Comparison of ENCODE assay signal across 12 mouse cellular contexts in genomic region chr5:67097106-67098050, GRCm38 (mm10). TPM values are rescaled to one million over a fixed set of nuclear protein-coding genes. Genes with fewer than 3 reads are reported as not detected.
DNase-seq lines count a peak whose midpoint lies in the region; ATAC-seq and TF ChIP-seq lines count a peak whose summit lies in the region.
"Had no signal": no experiment of that assay in that cellular context is flagged by ENCODE, and none has a peak within 500 bp of the region (broad histone marks: within the 10 kb centered on the region; RNA-seq: fewer than 3 reads in every experiment).

No protein-coding gene starts in this region.

- H3K27ac ChIP-seq in forebrain, embryonic 14.5 days (ENCODE audit: low read depth, low read length) = no peak overlapping the region
- no peak overlapping the region for H3K27ac ChIP-seq in forebrain, embryonic 12.5 days
- no peak overlapping the region for H3K27ac ChIP-seq in lung, embryonic 14.5 days (ENCODE audit: low read depth)
- peak overlapping the region; percentile 68 for H3K27ac ChIP-seq in hindbrain, embryonic 10.5 days
- H3K27ac ChIP-seq: neural tube, embryonic 13.5 days had no signal

- H3K9ac ChIP-seq in forebrain, embryonic 14.5 days (ENCODE audit: low read length) = no peak overlapping the region
- H3K9ac ChIP-seq in forebrain, embryonic 12.5 days = no peak overlapping the region
- no peak overlapping the region for H3K9ac ChIP-seq in lung, embryonic 14.5 days
- H3K9ac ChIP-seq: neural tube, embryonic 13.5 days had no signal

- peak; percentile 30 for DNase-seq in forebrain, embryonic 14.5 days (ENCODE audit: low spot score)
- peak; percentile 24 for DNase-seq in lung, embryonic 14.5 days
- no peak for DNase-seq in lung, adult 18-20 months
- DNase-seq in hindbrain, embryonic 10.5 days (ENCODE audit: low spot score) = peak; percentile 65
- peak; percentile 45 for DNase-seq in retina, embryonic 14.5 days (ENCODE audit: low spot score)
- no peak for DNase-seq in spleen, postnatal 4 days (ENCODE audit: low spot score in 2 of 2)
- no peak for DNase-seq in gastrocnemius, postnatal 14 days

- ATAC-seq in forebrain, embryonic 14.5 days = no peak
- ATAC-seq in forebrain, embryonic 12.5 days (ENCODE audit: low FRiP score) = no peak
- ATAC-seq in lung, embryonic 14.5 days (ENCODE audit: insufficient read depth) = no peak

- intact Hi-C loops in gastrocnemius, postnatal 14 days (cut with DNase I; ENCODE audit: low total_unique reads) = no loop called here

- no peak overlapping the region for H3K4me3 ChIP-seq in forebrain, embryonic 14.5 days (ENCODE audit: low read depth, low read length)
- no peak overlapping the region for H3K4me3 ChIP-seq in forebrain, embryonic 12.5 days (replicated peaks)
- no peak overlapping the region for H3K4me3 ChIP-seq in lung, embryonic 14.5 days (ENCODE audit: low read depth, low read length)
- H3K4me3 ChIP-seq in hindbrain, embryonic 10.5 days = peak overlapping the region; percentile 43

- 1% methylated on average over 41 of the region's 41 CpGs for WGBS in forebrain, embryonic 14.5 days
- 1% methylated on average over 41 of the region's 41 CpGs for WGBS in forebrain, embryonic 12.5 days
- whole genome bisulfite sequencing in lung, embryonic 14.5 days = 2% methylated on average over 41 of the region's 41 CpGs
- WGBS in hindbrain, embryonic 10.5 days = under 1% methylated on average over 41 of the region's 41 CpGs

- peaks cover 3% of the 10 kb centered on the region for H3K4me1 ChIP-seq in forebrain, embryonic 14.5 days (ENCODE audit: control insufficient read depth, insufficient read depth, low read length)
- H3K4me1 ChIP-seq in forebrain, embryonic 12.5 days = peaks cover 18% of the 10 kb centered on the region
- H3K4me1 ChIP-seq in lung, embryonic 14.5 days (ENCODE audit: insufficient read depth) = no peaks in the 10 kb centered on the region
- H3K4me1 ChIP-seq in hindbrain, embryonic 10.5 days (replicated peaks) = peaks cover 26% of the 10 kb centered on the region

- no peaks in the 10 kb centered on the region for H3K36me3 ChIP-seq in forebrain, embryonic 14.5 days (ENCODE audit: control insufficient read depth, insufficient read depth, low read length)
- H3K36me3 ChIP-seq in forebrain, embryonic 12.5 days (replicated peaks) = no peaks in the 10 kb centered on the region
- H3K36me3 ChIP-seq in lung, embryonic 14.5 days (ENCODE audit: insufficient read depth) = no peaks in the 10 kb centered on the region
- H3K36me3 ChIP-seq in hindbrain, embryonic 10.5 days = no peaks in the 10 kb centered on the region
- H3K36me3 ChIP-seq: neural tube, embryonic 13.5 days had no signal

- H3K4me2 ChIP-seq in forebrain, embryonic 14.5 days (ENCODE audit: low read length) = no peak overlapping the region
- H3K4me2 ChIP-seq in forebrain, embryonic 12.5 days = no peak overlapping the region
- no peak overlapping the region for H3K4me2 ChIP-seq in lung, embryonic 14.5 days

- H3K27me3 ChIP-seq in forebrain, embryonic 14.5 days (replicated peaks; ENCODE audit: control insufficient read depth, insufficient read depth, low read length) = peaks cover 89% of the 10 kb centered on the region
- H3K27me3 ChIP-seq in forebrain, embryonic 12.5 days = peaks cover 90% of the 10 kb centered on the region
- H3K27me3 ChIP-seq in lung, embryonic 14.5 days (ENCODE audit: insufficient read depth, low read length) = peaks cover 97% of the 10 kb centered on the region
- peaks cover 100% of the 10 kb centered on the region for H3K27me3 ChIP-seq in hindbrain, embryonic 10.5 days (ENCODE audit: insufficient read depth, poor library complexity, severe bottlenecking)

- no peaks in the 10 kb centered on the region for H3K9me3 ChIP-seq in forebrain, embryonic 14.5 days (replicated peaks; ENCODE audit: control insufficient read depth, low read length)
- H3K9me3 ChIP-seq in forebrain, embryonic 12.5 days = no peaks in the 10 kb centered on the region
- H3K9me3 ChIP-seq in lung, embryonic 14.5 days (ENCODE audit: low read depth, low read length) = no peaks in the 10 kb centered on the region
- no peaks in the 10 kb centered on the region for H3K9me3 ChIP-seq in hindbrain, embryonic 10.5 days
- H3K9me3 ChIP-seq: neural tube, embryonic 13.5 days had no signal

- TF ChIP-seq CTCF in lung, embryonic 14.5 days (IDR thresholded peaks at IDR 0.05; ENCODE audit: low read depth) = no peak

RNA-seq across cellular contexts. Expression of gene Phox2b, which starts 1.7 kb away (rescaled TPM):
- not detected in 2 replicates for polyA plus RNA-seq in forebrain, embryonic 14.5 days (2014; fragmentation: Nextera tagmentation; extraction: Ambion mirVana)
- polyA plus RNA-seq in forebrain, embryonic 12.5 days (2016; fragmentation: Nextera tagmentation; extraction: Ambion mirVana) = not detected in 2 replicates
- 0.46 and 0.77 TPM in 2 replicates for polyA plus RNA-seq in lung, embryonic 14.5 days (2014; fragmentation: Nextera tagmentation; extraction: Ambion mirVana)
- 26.9 and 45.5 TPM in 2 replicates for polyA plus RNA-seq in hindbrain, embryonic 10.5 days (2016; fragmentation: Nextera tagmentation; extraction: Ambion mirVana)
- not detected for total RNA-seq in gastrocnemius, postnatal 14 days (2021)
- total RNA-seq: common myeloid progenitor, adult 5-6 weeks; gastrocnemius, postnatal 10 days; left cerebral cortex, adult 18-20 months had no signal

Comparison
In these comparisons a context has a peak if more than half of its experiments do, and no peak if none do; other contexts are left out.
1. DNase-seq: peak in forebrain, embryonic 14.5 days (single experiment), lung, embryonic 14.5 days (single experiment), hindbrain, embryonic 10.5 days (single experiment) and retina, embryonic 14.5 days (single experiment); none in lung, adult 18-20 months (0 of 2), spleen, postnatal 4 days (0 of 2) and gastrocnemius, postnatal 14 days (single experiment).
2. RNA of gene Phox2b, which starts 1.7 kb away (polyA plus RNA-seq): 26.9 to 45.5 TPM in hindbrain, embryonic 10.5 days; 0.46 to 0.77 TPM in lung, embryonic 14.5 days, not detected in forebrain, embryonic 12.5 days and not detected in forebrain, embryonic 14.5 days; every median in the first group is over 10 times any median in the second.